In the genomic region with DNA sequence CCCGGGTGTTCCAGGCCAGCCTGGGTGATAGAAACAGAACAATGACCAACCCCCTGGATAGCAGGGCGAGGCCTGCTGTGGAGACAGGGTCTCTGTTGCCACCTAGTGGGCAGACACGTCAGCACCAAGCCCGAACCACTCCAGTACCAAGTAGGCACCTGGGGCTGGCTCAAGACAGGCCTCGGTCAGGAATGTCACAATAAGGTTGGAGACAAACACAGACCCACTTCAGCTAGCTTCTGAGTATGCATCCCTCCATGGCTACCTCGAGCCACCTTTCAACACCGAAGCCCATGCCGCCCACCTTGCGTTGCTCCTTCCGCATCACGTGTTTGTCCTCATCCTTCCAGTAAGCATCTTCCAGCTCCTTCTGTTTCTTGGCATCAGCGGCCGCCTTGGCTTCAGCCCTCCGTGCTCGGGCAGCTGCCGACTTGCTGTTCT, we compare ENCODE assay signal across 8 mouse cellular contexts. TPM values are rescaled to one million over a fixed set of nuclear protein-coding genes. Genes with fewer than 3 reads are reported as not detected.
A peak's percentile ranks its signal among the peaks of the same experiment; 100 is the strongest.
DNase-seq lines count a peak whose midpoint lies in the region; ATAC-seq lines count a peak whose summit lies in the region.

No protein-coding gene starts in this region.

- H3K9ac ChIP-seq in forebrain, embryonic 15.5 days (replicated peaks): peak overlapping the region; percentile 36

- H3K4me1 ChIP-seq in forebrain, embryonic 15.5 days: peaks cover 54% of the 10 kb centered on the region
- peaks cover 72% of the 10 kb centered on the region for H3K4me1 ChIP-seq in hindbrain, embryonic 10.5 days (replicated peaks)

- 45% methylated on average over 16 of the region's 16 CpGs for WGBS in forebrain, embryonic 15.5 days
- 46% methylated on average over 16 of the region's 16 CpGs for WGBS in hindbrain, embryonic 10.5 days

- peak overlapping the region; percentile 67 for H3K27ac ChIP-seq in forebrain, embryonic 15.5 days (replicated peaks)
- peak overlapping the region; percentile 84 for H3K27ac ChIP-seq in hindbrain, embryonic 10.5 days

- no peak overlapping the region for H3K4me2 ChIP-seq in forebrain, embryonic 15.5 days (replicated peaks)

- H3K4me3 ChIP-seq in forebrain, embryonic 15.5 days: no peak overlapping the region
- H3K4me3 ChIP-seq in hindbrain, embryonic 10.5 days: peak overlapping the region; percentile 22; the same call in 1 of the 2 replicates

- no peaks in the 10 kb centered on the region for H3K9me3 ChIP-seq in forebrain, embryonic 15.5 days
- H3K9me3 ChIP-seq in hindbrain, embryonic 10.5 days: no peaks in the 10 kb centered on the region

- 0 out of 2 replicates have a peak, but pooled peaks have one; percentile 6 for ATAC-seq in forebrain, embryonic 15.5 days (replicated peaks)

- H3K36me3 ChIP-seq in forebrain, embryonic 15.5 days: peaks cover 4% of the 10 kb centered on the region; the same call in 1 of the 2 replicates
- peaks cover 20% of the 10 kb centered on the region for H3K36me3 ChIP-seq in hindbrain, embryonic 10.5 days

- DNase-seq in MEL-GATA-1-ER (ENCODE audit: extremely low read depth, low read depth): peak; percentile 56
- peak; percentile 71 to 73 for DNase-seq in cerebellum, adult 18-20 months
- peak; percentile 75 for DNase-seq in hindbrain, embryonic 10.5 days (ENCODE audit: low spot score)
- DNase-seq in layer of hippocampus, postnatal 10 days (ENCODE audit: low spot score in 2 of 2): peak; percentile 77 to 82
- peak; percentile 89 for DNase-seq in lung, postnatal 10 days
- peak; percentile 68 for DNase-seq in ovary, postnatal 14 days (ENCODE audit: low spot score)
- peak; percentile 78 for DNase-seq in thymus, postnatal 14 days

- no peaks in the 10 kb centered on the region for H3K27me3 ChIP-seq in forebrain, embryonic 15.5 days
- peaks cover 10% of the 10 kb centered on the region for H3K27me3 ChIP-seq in hindbrain, embryonic 10.5 days (ENCODE audit: insufficient read depth, poor library complexity, severe bottlenecking)

RNA-seq across cellular contexts. Expression of a gene that starts 4.1 kb away (rescaled TPM):
- 160 and 166 TPM in 2 replicates for polyA plus RNA-seq in forebrain, embryonic 15.5 days (2015; fragmentation: Nextera tagmentation; extraction: Ambion mirVana)
- polyA plus RNA-seq in hindbrain, embryonic 10.5 days (2016; fragmentation: Nextera tagmentation; extraction: Ambion mirVana): 172 and 182 TPM in 2 replicates
- total RNA-seq in layer of hippocampus, postnatal 10 days (2021): 100 to 1,000 TPM in 1 of 2 experiments, 10 to 100 TPM in 1; 97.6 to 108 TPM

RNA-seq across cellular contexts. Expression of a gene that starts 6.6 kb away (rescaled TPM):
- 12.4 and 14.3 TPM in 2 replicates for polyA plus RNA-seq in forebrain, embryonic 15.5 days (2015; fragmentation: Nextera tagmentation; extraction: Ambion mirVana)
- polyA plus RNA-seq in hindbrain, embryonic 10.5 days (2016; fragmentation: Nextera tagmentation; extraction: Ambion mirVana): 6.2 and 19.3 TPM in 2 replicates
- 10 to 100 TPM; 25.3 to 28.3 TPM for total RNA-seq in layer of hippocampus, postnatal 10 days (2021)

RNA-seq across cellular contexts. Expression of a gene that starts 22.9 kb away (rescaled TPM):
- 1.4 and 1.6 TPM in 2 replicates for polyA plus RNA-seq in forebrain, embryonic 15.5 days (2015; fragmentation: Nextera tagmentation; extraction: Ambion mirVana)
- 0.39 and 0.59 TPM in 2 replicates for polyA plus RNA-seq in hindbrain, embryonic 10.5 days (2016; fragmentation: Nextera tagmentation; extraction: Ambion mirVana)
- total RNA-seq in layer of hippocampus, postnatal 10 days (2021): 1 to 10 TPM; 5.2 to 6.9 TPM

RNA-seq across cellular contexts. Expression of a gene that starts 27.6 kb away (rescaled TPM):
- polyA plus RNA-seq in forebrain, embryonic 15.5 days (2015; fragmentation: Nextera tagmentation; extraction: Ambion mirVana): 2,771 and 2,787 TPM in 2 replicates
- 3,443 and 3,791 TPM in 2 replicates for polyA plus RNA-seq in hindbrain, embryonic 10.5 days (2016; fragmentation: Nextera tagmentation; extraction: Ambion mirVana)
- 100 to 1,000 TPM; 832 to 857 TPM for total RNA-seq in layer of hippocampus, postnatal 10 days (2021)

RNA-seq across cellular contexts. Expression of a gene that starts 30.1 kb away (rescaled TPM):
- polyA plus RNA-seq in forebrain, embryonic 15.5 days (2015; fragmentation: Nextera tagmentation; extraction: Ambion mirVana): 9.0 and 9.6 TPM in 2 replicates
- 7.3 and 8.7 TPM in 2 replicates for polyA plus RNA-seq in hindbrain, embryonic 10.5 days (2016; fragmentation: Nextera tagmentation; extraction: Ambion mirVana)
- 10 to 100 TPM; 15.7 to 18.1 TPM for total RNA-seq in layer of hippocampus, postnatal 10 days (2021)
